ENCODE assay signal across 15 mouse cellular contexts in genomic region chr4:10920622-10921021, GRCm38 (mm10).
"Had no signal": no experiment of that assay in that cellular context is flagged by ENCODE, and none has a peak within 500 bp of the region (broad histone marks: within the 10 kb centered on the region; RNA-seq: fewer than 3 reads in every experiment).

No protein-coding gene starts in this region.

- H3K4me3 ChIP-seq: lung, embryonic 15.5 days had no signal

- H3K36me3 ChIP-seq: lung, embryonic 15.5 days had no signal

- H3K27me3 ChIP-seq: lung, embryonic 15.5 days had no signal

- H3K9ac ChIP-seq: liver, embryonic 14.5 days; lung, embryonic 15.5 days had no signal

- H3K9me3 ChIP-seq: lung, embryonic 15.5 days had no signal

- H3K4me2 ChIP-seq: lung, embryonic 15.5 days; midbrain, embryonic 11.5 days had no signal

- H3K27ac ChIP-seq: liver, embryonic 14.5 days; lung, embryonic 15.5 days; stomach, postnatal 0 days had no signal

- DNase-seq: kidney, adult 18-20 months; kidney, adult 9 months; kidney, postnatal 14 days; kidney, postnatal 4 days; layer of hippocampus, adult 9-11 months; lung, adult 18-20 months; lung, postnatal 10 days; lung, postnatal 36 days; midbrain, embryonic 14.5 days; thymus, adult 18-20 months; thymus, postnatal 36 days had no signal
